Mouse (Mus musculus) heart, postnatal 10 days (tissue): ENCODE results near the gene Gm29106. TPM values are rescaled to one million over a fixed set of nuclear protein-coding genes. Genes with fewer than 3 reads are reported as not detected.
"Not testable (repeated sequence)": the region's sequence is repeated elsewhere in the genome, so short reads cannot be mapped to it uniquely, and the experiment has no call there.

ENCODE experiments used
- DNase-seq, 2 experiments: peaks; one replicate each; pipeline ENCODE4 v3.0.0; 2021
- intact Hi-C: fragments of 180-260 bp; cut with DNase I; formaldehyde crosslinking; loops from one replicate; pipeline ENCODE4 v1.15.1; 2025
- total RNA-seq, 2 experiments: library from RNA; stranded (reverse); gene quantifications; 2 replicates each; pipeline ENCODE4 v1.2.3; 2021

The Gm29106 gene
- total RNA-seq, result not detected

DNA sequence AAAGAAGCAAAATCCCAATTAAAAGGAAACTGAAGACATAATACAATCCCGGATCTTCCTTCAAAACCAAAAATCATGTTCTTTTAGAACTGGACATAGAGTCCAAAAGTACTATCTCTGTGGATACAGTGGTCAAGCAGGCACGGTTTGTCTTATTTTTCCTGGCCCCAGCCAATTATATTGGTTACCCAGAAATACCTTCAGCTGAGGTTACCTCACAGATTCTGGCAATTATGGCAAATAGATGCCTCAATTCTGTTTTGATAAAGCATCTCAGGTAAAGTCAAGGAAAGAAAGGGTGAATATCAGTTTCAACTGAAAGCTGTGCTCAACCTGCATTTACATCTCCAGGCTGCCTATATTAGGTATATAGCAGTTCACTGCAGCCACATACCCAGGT lies at the start of gene Gm29106:
Gene Gm29106, plus strand, starts transcription at position 301 of the 400 bp plus-strand sequence.
- intact Hi-C loops, DNase-seq: not testable (repeated sequence)

DNA sequence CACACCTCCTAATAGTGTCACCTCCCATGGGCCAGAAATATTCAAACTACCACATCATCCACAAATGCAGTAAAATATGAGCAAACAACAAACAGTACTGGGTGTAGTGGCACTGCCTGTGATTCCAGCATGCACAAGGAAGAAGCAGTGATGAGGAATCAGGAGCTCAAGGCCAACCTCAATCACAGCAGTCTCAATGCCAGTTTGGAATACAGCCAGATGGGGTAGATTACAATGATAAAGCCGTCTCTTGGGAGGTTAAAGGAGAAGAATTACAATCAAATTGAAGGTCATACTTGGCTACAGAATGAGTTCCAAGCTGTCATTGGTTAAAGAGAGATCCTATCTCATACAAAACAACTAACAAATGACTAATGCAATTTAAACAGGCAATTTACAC lies 52.2 kb downstream of the Gm29106 start:
- DNase-seq, result no peak
- intact Hi-C loops, result no loop called here

GRCm38 (mm10) chr1:118236032-118236431 lies 59.7 kb downstream of the Gm29106 start:
- intact Hi-C loops, result no loop called here
- DNase-seq, result no peak

Other genes starting within 250 kb of the Gm29106 start
- gene Gm28168, start 248.5 kb upstream of the Gm29106 start, total RNA-seq, result not detected
- not detected for gene Gm7145, start 210.6 kb upstream of the Gm29106 start, total RNA-seq
- 10 to 100 TPM; 93.9 to 94.2 TPM for gene Tsn, start 135.2 kb downstream of the Gm29106 start, total RNA-seq
- 10 to 100 TPM; 20.4 to 23.7 TPM for gene Nifk, start 145.3 kb downstream of the Gm29106 start, total RNA-seq
- gene Clasp1, start 212.5 kb downstream of the Gm29106 start, total RNA-seq, result 100 to 1,000 TPM; 341 to 384 TPM